Mouse (Mus musculus): ENCODE results near the gene Gabra2. TPM values are rescaled to one million over a fixed set of nuclear protein-coding genes. Genes with fewer than 3 reads are reported as not detected.

Gabra2 gene
- polyA plus RNA-seq, 1 experiment from 2014 or later = 2.4 TPM

DNA sequence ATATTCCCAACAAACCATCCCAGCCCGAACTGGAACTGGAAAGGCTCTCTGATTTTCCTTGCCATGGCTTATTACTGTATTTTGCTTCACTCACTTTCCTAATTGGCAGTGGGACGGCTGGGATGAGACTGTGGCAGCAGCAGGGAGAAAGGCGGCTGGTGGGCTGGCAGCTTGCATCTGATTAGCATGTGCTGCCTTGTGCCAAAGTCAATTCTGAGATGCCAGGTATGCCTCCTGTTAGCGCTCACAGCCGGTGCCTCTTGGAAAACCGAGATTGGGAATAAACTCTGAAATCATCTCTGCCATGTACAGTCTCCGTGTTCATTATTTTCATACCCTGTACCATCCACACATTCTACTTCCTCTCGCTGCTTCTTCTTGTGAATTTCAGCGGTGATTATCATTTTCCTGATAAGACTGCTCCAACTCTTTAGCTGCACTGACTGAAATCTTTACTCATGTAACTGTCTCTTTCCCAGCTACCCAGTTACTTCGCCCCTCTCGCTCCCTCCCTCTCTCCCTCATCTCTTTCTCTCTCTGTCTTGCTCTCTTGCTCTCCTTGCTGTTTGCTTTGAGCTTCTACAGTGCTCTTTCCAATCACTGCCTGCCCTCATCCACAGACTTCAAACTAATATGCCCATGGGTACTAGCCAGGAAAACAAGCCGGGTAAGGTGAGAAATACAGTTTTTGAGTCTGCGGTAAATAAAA lies 99.9 kb downstream of the Gabra2 start:
- Histone ChIP-seq H3K9ac (ENCODE audit: low read depth, low read length) (no peak overlapping the region), H3K9me3 (ENCODE audit: control insufficient read depth, low read length) (no peaks in the 10 kb centered on the region), H3K27ac (replicated peaks; ENCODE audit: low read depth, low read length) (no peak overlapping the region), H3K27me3 (replicated peaks; ENCODE audit: control insufficient read depth, insufficient read depth, low read length) (no peaks in the 10 kb centered on the region), H3K4me1 (ENCODE audit: control insufficient read depth, insufficient read depth, low read length) (no peaks in the 10 kb centered on the region), H3K36me3 (ENCODE audit: control insufficient read depth, insufficient read depth, low read length) (no peaks in the 10 kb centered on the region), H3K4me3 (ENCODE audit: low read depth, low read length) (no peak overlapping the region), H3K4me2 (ENCODE audit: low read depth, low read length) (no peak overlapping the region)
- ATAC-seq (ENCODE audit: low read depth) = no peak
- 75% methylated on average over 13 of the region's 13 CpGs for WGBS
- no peak for DNase-seq (ENCODE audit: low spot score)

- H3K27ac ChIP-seq (replicated peaks; ENCODE audit: low read depth, low read length) = no peak overlapping the region
Measured at GRCm38 (mm10) chr5:70993281-70993680, 102.4 kb downstream of the Gabra2 start.

GRCm38 (mm10) chr5:70990891-70991290 lies 104.8 kb downstream of the Gabra2 start:
- no peaks in the 10 kb centered on the region for H3K4me1 ChIP-seq (ENCODE audit: control insufficient read depth, insufficient read depth, low read length)
- no peak for DNase-seq (ENCODE audit: low spot score)
- H3K9me3 ChIP-seq (ENCODE audit: control insufficient read depth, low read length) = no peaks in the 10 kb centered on the region
- H3K4me2 ChIP-seq (ENCODE audit: low read depth, low read length) = no peak overlapping the region
- no peak overlapping the region for H3K27ac ChIP-seq (replicated peaks; ENCODE audit: low read depth, low read length)
- H3K9ac ChIP-seq (ENCODE audit: low read depth, low read length) = no peak overlapping the region
- no peaks in the 10 kb centered on the region for H3K36me3 ChIP-seq (ENCODE audit: control insufficient read depth, insufficient read depth, low read length)
- H3K27me3 ChIP-seq (replicated peaks; ENCODE audit: control insufficient read depth, insufficient read depth, low read length) = no peaks in the 10 kb centered on the region
- 81% methylated on average over 3 of the region's 3 CpGs for WGBS
- no peak overlapping the region for H3K4me3 ChIP-seq (ENCODE audit: low read depth, low read length)
- ATAC-seq (ENCODE audit: low read depth) = no peak

More at GRCm38 (mm10) chr5:70993281-70993680, 102.4 kb downstream of the Gabra2 start:
- Histone ChIP-seq H3K36me3 (ENCODE audit: control insufficient read depth, insufficient read depth, low read length) (no peaks in the 10 kb centered on the region), H3K27me3 (replicated peaks; ENCODE audit: control insufficient read depth, insufficient read depth, low read length) (no peaks in the 10 kb centered on the region), H3K4me1 (ENCODE audit: control insufficient read depth, insufficient read depth, low read length) (no peaks in the 10 kb centered on the region), H3K9ac (ENCODE audit: low read depth, low read length) (no peak overlapping the region), H3K9me3 (ENCODE audit: control insufficient read depth, low read length) (no peaks in the 10 kb centered on the region), H3K4me3 (ENCODE audit: low read depth, low read length) (no peak overlapping the region), H3K4me2 (ENCODE audit: low read depth, low read length) (no peak overlapping the region)
- WGBS = 59% methylated on average over 2 of the region's 2 CpGs
- no peak for DNase-seq (ENCODE audit: low spot score)
- ATAC-seq (ENCODE audit: low read depth) = no peak
